Mouse (Mus musculus) heart, adult 11 months (tissue): ENCODE measurements around the gene Gal3st4.
A peak's percentile ranks its signal among the peaks of the same experiment; 100 is the strongest.
"Not testable (repeated sequence)": the region's sequence is repeated elsewhere in the genome, so short reads cannot be mapped to it uniquely, and the experiment has no call there.

Experiments
- DNase-seq: peaks from one replicate; pipeline ENCODE4 v3.0.0; 2022

The Gal3st4 gene

DNA sequence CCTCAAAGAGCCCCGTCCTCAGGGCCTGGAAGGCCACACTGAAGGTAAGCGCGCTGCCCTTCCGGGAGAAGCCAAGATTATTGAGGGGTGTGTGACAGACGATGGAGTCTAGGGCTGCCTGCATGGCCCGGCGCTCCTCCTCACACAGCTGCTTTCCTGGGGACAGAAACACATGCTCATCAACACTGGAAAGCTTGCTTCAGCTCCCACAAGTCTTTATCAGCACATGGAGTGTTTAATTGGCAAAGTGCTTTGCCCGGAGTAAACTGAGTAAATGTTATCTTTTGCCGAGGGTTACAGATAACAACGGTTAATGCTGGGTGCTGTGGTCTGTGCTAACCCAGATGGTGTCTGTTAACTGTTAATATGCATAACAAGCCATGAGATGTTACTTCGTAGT lies 11.8 kb downstream of the Gal3st4 start:
- peak; percentile 74 for DNase-seq

DNA sequence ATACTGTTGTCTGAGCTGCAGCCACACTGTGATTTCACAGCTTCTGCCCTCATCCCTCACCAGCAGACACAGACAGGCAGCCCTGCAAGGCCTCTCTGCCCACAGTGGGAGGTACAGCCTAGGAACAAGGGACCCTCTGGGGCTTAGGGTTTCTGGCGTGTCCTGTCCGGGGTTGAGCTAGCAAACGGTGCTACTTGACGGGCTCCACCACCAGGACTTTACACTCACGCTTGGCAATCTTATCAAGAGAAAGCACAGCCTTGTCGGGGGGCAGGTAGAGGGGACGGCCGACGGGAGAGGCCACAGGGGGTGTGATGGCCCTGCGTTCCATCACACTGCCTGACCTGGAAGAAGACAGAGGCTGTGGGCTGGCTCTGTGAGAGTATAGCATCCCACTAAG lies 12.6 kb downstream of the Gal3st4 start:
- DNase-seq, result peak; percentile 88

DNA sequence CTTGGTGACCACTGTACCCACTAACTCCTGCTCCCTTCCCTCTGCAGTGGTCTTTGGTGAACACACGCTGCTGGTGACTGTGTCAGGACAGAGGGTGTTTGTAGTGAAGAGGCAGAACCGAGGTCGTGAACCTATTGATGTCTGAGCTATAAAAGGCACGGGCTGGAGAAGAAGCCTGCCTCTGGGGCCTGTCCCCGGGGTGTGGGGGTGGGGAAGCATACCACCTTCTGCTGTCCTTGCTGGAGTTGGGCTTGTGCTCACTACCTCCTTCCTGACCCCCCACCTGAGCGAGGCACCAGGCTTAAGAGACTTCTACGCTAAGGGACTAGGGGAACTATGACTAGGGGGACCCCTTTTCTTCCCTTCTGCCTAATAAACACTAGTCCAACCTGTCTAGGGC lies 13.6 kb downstream of the Gal3st4 start:
- peak; percentile 87 for DNase-seq

DNA sequence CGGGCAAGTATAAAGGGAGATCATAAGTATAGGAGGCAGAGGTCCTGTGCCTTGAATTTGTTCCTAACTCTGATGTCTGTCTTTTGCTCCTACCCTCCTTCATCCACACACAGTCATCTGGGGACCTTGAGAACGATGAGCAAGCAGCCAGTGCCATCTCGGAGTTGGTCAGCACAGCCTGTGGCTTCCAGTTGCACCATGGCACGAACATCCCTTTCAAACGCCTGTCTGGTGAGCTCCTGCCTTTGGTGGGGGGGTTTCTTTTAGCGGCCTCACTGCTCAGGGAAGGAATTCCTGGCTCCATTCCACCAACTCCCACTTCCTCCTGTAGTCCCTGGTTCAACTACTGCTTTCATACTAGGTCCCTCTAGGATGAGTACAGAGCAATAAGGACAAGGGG lies 14.1 kb downstream of the Gal3st4 start:
- DNase-seq, result peak; percentile 88

DNA sequence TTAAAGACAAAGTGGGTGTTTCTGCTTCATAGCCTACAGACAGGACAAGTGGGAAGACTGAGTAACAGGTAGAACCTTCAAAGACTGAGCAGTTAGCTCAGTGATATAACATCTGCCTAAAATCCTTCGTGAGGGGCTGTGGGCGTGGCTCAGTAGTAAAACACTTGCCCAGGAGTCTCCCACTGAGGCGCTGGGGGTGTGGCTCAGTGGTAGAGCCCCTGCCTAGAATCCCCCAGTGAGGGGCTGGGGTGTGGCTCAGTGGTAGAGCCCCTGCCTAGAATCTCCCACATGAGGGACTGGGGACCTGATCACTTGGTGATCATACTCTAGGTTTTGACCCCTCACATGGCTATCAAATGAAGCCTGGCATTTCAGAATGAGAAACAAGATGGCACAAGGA lies 14.6 kb downstream of the Gal3st4 start:
- peak; percentile 85 for DNase-seq

DNA sequence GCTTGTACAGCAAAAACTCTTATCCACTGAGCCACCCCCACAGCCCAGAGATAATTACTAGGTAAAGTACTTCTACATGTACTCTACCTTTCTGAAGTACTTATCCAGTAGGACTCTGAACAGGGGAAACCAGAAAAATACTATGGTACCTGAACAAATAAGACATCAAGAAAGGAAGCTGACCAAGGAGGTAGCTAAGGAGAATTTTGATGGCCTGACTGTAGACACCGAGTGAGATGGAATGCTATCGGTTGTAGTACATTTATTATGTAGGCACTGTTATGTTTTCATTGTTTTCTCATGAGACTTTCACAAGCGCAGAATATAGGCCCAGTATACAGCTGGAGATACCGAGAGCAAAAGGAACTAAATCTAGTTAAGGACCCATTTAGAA lies 15.1 kb downstream of the Gal3st4 start:
- no peak for DNase-seq

DNA sequence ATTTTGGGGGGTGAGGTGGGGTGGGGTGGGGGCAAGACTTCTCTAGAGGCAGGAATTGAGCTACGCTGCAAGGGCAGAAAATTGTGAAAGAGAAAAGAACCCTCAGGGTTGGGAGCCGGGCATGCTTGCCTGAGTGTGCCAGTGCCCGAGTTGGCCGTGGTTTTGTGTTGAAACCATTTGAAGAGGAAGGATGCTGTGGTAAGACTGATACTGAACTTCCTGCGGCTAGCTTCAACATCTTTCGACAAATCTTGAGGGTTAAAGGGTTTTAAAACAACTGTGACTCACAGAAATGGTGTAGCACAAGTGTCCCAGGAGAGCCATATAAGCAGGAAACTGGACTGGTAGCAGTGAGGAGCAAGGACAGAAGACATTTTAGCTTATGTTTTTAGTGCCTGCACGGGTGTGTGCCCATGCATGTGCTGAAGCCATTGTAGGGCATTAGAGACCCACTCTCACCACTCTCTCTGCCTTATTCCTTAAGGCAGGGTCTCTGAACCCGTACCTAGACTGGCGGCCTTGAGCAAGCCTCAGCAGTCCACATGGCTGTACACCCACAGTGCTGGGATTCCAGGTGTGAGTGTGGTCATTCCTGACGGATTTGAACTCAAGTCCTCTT lies 15.6 kb downstream of the Gal3st4 start:
- peak; percentile 92 for DNase-seq

DNA sequence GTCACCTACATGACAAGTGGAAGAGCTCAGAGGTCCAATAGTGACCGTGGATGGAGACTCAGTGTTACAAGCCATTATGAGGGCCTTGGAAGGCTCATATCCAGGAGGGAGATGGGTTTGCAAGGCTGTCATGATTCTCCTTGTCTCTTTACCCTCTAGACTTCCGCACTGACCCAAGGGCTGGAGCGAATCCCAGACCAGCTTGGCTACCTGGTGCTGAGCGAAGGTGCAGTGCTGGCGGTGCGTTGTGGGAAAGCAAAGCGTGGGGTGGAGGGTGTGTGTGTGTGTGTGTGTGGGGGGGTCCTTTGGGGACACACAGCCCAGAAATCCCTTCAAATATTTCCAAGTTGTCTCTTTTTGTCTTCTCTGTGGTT lies 16.6 kb downstream of the Gal3st4 start:
- no peak for DNase-seq

DNA sequence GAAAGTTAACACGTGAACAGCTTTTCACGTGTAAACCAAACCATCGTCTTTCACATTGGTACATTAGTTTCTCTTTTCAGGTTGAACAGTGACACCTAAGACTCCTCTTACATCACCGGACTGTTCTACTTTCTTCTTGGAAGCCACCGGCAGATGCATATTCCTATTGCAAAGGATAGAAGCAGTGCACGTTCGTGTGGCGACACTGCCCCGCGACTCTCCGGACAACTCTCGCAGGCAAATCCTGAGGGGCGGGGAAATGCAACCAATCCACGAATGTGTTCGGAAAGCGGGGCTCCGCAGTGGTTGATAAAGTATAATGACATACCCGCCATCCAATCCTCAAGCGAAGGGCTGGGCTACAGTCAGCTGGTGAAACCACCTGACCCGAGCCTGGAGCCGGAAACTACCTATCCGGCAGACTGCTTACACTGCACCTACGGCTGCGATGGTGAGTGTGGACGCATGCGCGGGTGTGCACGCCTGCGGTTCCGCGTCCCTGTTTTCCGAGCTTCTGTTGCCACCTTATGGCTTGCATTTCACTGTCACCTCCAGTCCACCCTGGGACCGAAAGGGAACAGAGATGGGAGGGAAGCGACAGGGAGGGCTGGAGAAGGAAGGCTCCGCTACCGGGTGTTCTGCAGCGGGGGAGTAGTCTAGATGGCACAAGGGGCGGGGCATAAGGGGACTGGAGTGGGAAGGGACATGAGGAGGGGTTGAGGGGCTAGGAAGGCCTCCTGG lies 17.1 kb downstream of the Gal3st4 start, which contains the start of gene Lamtor4:
Gene Lamtor4 (plus strand): TSS at position 130 of the 741 bp plus-strand sequence.
- DNase-seq, result peak; percentile 100

DNA sequence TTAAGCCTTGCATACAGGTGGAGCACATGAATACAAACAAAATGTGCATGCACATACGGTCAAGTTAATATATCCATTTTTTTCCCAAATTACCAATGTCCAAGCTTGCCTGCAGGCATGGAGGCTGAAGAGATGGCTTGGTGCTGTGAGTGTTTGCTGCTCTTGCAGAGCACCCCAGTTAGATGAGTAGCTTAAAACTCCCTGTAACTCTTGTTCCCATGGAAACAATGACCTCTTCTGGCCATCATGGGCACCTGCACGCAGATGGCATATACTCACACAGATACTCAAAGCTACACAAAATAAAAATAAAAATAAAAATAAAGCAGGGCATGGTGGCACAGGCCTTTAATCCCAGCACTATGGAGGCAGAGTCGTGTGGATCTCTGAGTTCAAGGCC lies 19.6 kb downstream of the Gal3st4 start:
- peak; percentile 66 for DNase-seq

DNA sequence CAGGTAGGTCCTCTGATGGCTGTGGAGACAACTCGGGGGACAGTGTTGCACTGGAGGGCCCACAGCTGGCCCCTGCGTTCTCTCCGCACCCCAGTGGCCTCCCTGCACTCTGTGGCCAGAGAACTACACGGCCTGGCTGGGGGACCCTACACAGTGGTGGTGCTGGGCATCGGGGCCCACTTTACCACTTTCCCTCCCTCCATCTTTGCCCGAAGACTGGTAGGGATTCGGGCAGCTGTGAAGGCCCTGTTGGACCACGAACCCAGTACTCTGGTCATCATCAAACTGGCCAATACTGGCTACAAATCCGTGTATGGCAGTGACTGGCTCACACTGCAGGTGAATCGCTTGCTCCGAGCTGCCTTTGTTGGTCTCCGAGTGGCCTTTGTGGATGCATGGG lies 21.5 kb downstream of the Gal3st4 start:
- peak; percentile 92 for DNase-seq

DNA sequence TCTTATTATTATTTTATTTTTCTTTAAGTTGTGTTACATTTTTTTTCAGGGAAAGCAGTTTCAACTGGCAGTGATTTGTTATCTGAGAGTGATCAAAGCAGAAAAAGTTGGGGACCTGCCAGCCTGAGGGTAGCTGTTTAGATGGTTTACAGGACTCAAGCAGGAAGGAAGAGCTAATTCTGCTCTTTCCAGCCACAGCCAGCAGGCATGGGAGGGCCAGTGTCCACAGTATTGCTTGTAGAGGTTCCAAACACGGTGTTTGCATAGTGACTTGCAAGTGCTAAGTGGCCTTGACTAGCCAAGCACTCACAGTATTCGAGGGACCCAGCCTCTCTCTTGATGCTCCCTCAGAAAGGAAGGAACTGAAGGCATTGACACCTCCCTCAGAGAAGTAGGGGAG lies 31.1 kb downstream of the Gal3st4 start:
- DNase-seq, result peak; percentile 75

DNA sequence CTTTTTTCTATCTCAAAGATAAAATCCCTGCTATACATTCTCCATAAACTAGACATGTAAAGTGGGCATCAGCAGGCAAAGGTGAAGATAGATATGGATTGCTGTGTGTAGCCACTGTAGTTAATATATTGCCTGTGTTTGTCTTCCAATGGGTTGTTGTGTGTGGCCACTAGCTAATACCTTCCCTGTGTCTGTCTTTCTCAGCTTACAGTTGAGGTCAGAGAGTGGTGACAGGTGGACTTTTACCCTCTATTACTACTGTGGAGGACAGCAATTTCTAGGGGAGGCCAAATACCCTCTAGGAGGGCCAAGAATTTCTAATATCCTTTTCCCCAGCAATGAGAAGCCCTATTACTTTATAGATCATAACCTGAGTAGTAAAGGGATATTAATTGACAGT lies 38.4 kb downstream of the Gal3st4 start:
- DNase-seq, result no peak

DNA sequence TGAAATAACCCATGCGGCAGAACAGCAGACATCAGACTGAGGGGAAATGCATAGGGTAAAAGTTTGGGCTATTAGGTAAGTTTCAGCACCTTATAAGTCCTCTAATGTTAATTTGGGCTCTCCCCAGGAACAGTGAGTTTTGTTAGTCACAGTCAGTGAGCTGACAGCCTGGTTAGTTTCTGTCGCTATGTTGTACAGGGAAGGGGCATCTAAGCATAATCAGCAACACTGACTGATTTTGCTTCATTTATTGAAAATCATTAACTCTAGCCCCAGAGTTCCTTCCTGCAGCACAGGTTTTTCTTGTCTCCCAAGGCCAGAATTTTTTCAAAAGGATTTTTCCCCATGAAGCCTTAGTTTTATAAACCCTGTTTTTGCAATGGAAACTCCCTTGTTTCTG lies 38.9 kb downstream of the Gal3st4 start:
- DNase-seq, result no peak

DNA sequence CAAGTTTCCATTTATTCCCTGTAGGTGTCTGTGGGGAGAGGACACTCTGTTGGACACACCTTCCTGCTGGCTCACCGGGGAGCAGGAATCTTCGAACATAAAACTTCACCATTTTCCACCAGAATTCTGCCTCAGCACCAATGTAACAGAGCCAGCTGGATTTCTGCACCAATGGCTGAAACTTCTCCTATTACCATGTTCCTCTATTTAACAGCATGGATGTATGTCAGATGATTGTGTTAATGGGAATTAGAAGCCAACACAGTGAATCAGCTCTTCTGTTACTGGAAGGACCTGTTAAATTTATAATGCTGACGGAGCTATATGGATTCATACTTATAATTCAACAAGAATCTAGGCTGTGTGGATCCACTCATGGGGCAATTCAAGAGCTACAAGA lies 43.1 kb downstream of the Gal3st4 start:
- DNase-seq, result peak; percentile 85

DNA sequence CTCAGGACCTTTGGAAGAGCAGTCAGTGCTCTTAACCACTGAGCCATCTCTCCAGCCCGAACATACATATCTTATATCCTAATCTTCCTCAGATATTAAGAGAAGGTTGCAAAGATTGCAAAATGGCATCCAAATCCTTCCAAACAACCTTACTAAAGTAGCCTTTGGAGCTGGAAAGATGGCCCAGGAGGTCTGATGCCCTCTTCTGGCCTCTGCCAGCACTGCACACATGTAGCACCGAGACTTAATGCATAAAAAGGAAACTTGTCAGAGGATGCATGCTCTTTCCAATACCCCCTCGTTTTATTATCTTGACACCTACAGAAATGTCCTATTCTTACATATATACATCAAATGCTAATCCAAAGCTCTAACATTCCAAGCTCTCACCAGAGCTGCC lies 44.6 kb downstream of the Gal3st4 start:
- peak; percentile 83 for DNase-seq

DNA sequence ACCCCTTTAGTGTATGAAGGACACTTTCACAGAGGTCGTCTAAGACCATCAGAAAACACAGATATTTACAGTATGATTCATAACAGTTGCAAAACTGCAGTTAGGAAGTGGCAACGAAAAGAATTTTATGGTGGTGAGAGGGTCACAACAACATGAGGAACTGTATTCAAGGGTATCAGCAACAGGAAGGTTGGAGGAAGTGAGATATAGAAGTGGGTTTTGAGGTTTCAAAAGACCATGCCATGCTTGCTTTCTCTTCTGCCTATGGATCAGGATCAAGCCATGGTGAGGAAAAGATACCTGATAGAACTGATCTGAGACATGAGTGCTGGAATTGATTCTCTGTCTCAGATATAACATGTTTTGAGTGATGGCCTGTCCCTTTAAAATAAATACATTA lies 45.3 kb downstream of the Gal3st4 start:
- peak; percentile 88 for DNase-seq

DNA sequence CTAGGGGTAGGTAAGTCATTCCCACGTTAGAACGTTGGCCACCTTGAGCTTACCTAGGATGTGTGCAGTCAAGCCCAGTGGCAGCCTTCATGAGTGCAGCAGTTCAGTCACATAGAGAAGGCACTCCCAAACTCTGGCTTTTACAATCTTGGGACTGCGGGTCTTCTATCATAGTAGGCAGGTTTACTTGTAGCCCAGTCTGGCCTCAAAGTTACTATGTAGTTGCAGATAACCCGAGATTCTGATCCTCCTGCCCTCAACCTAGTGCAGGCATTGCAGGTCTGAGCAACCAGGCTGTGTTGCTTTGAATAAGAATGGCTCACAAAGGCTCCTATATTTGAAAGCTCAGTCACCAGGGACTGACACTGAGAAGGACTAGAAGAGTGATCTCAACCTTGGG lies 46.1 kb downstream of the Gal3st4 start:
- DNase-seq, result peak; percentile 78

DNA sequence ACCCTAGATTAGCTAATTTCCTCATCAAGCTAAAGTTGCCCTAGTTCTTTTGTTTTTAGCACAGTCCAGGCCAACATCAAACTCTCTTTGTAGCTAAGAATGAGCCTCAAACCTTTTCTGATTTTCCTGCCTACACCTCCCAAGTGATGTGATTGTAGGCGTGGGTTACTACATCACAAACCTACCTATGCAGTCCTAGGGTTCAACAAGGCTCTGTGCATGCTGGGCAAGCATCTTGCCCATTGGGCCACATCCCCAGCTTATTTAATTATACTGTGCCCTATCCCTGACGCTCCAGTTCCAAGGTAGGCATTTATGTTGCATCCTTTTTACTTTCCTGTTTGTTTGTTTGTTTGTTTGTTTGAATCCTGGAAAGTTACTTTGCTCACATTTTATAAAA lies 46.9 kb downstream of the Gal3st4 start, which contains the start of gene Nxpe5:
Gene Nxpe5 (plus strand): TSS at position 199 of the 400 bp plus-strand sequence.
- peak; percentile 75 for DNase-seq

DNA sequence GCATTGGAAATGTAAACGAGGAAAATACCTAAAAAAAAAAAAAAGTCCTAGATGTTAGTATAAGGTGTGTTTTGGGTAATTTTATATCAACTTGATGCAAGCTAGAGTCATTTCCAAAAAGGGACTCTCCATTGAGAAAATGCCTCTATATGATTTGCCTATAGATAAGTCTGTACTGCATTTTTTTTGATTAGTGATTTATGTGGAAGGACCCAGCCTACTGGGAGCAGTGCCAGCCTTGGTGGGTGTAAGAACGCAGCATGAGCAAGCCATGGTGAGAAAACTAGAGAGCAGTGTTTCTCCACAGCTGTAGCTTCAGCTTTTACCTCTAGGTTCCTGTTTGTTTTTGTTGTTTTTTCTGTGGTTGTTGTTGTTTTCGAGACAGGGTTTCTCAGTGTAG lies 49.4 kb downstream of the Gal3st4 start:
- peak; percentile 78 for DNase-seq

DNA sequence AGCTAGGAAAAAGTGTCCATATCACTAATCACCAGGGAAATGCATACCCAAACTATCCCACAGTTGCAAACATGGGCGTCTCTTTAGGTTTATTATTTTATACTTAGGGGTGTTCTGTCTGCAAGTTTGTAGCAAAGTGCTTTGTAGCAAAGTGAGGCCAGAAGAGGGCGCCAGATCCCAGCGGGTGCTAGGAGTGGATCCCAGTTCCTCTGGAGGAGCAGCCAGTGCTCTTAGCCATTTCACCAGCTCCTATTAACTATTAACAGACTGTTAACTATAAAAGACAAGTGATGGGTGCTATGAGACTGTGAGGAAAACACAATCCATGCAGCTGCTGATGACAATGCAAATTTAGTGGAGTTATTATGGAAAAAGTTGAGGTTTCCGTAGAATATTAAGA lies 50.5 kb downstream of the Gal3st4 start:
- DNase-seq, result peak; percentile 96

DNA sequence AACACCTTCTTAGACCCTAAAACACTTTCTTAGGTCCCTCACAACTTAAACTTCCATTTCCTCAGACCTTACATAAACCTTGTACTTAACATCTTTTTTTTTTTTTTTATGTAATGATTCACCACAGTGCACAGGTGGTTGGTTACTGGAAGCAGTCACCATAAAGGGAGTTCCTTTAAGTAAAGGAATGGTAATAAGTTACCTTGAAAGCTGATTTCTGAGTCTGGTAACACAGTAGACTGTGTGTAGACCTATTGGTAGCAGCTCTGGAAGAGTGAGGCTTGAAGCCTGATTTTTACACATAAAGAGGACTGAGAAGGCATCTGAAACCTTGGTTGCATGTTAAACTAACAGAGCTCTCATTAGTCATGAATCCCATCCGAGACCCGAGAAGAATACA lies 52.8 kb downstream of the Gal3st4 start:
- no peak for DNase-seq

DNA sequence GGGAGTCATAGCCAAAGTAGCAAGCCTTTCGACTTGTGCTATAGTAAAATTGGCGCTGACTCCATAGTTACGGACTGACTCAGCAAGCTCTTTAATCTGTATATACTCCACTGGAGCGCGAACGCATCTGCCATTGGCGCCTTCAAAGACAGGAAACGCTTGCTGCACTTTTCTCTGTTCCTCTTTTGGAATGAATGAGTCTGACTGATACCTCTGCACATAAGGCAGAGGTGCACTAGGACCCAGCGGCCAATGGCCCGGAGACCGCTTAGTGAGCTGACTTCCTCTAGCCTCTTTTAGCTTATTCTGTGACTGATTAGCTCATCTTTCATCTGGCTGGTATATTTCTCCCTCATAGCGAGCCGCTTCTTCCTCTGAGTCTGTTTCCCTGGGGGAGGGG lies 56.0 kb downstream of the Gal3st4 start:
- DNase-seq, result not testable (repeated sequence)
